Mouse (Mus musculus): ENCODE measurements around the gene Fam78b. TPM values are rescaled to one million over a fixed set of nuclear protein-coding genes. Genes with fewer than 3 reads are reported as not detected.

Fam78b gene
- total and polyA plus RNA-seq, 2 experiments from 2014 or later, result 11.7 to 24.5 TPM

GRCm38 (mm10) chr1:167070306-167070705 lies 69.1 kb downstream of the Fam78b start:
- no peaks in the 10 kb centered on the region for H3K4me1 ChIP-seq (ENCODE audit: insufficient read depth)
- H3K9me3 ChIP-seq (ENCODE audit: low read length), result no peaks in the 10 kb centered on the region
- 51% methylated on average over 6 of the region's 6 CpGs for WGBS
- H3K9ac ChIP-seq, result no peak overlapping the region
- no peak overlapping the region for H3K4me3 ChIP-seq (ENCODE audit: low read depth, low read length)
- no peak for DNase-seq
- ATAC-seq, result peak; percentile 17; the same call in 1 of the 2 replicates
- H3K27ac ChIP-seq (ENCODE audit: low read depth, low read length), result no peak overlapping the region
- no peak for TF ChIP-seq CTCF (IDR thresholded peaks at IDR 0.05; ENCODE audit: low read depth)
- no peaks in the 10 kb centered on the region for H3K27me3 ChIP-seq (ENCODE audit: insufficient read depth, low read length)
- H3K36me3 ChIP-seq (ENCODE audit: insufficient read depth), result no peaks in the 10 kb centered on the region
- no peak overlapping the region for H3K4me2 ChIP-seq (ENCODE audit: low read depth)

GRCm38 (mm10) chr1:167075726-167076125 lies 74.5 kb downstream of the Fam78b start:
- no peak for TF ChIP-seq CTCF (IDR thresholded peaks at IDR 0.05; ENCODE audit: low read depth)
- Histone ChIP-seq H3K4me3 (ENCODE audit: low read depth, low read length) (no peak overlapping the region), H3K9me3 (ENCODE audit: low read length) (no peaks in the 10 kb centered on the region), H3K4me1 (ENCODE audit: insufficient read depth) (no peaks in the 10 kb centered on the region), H3K36me3 (ENCODE audit: insufficient read depth) (peaks cover 7% of the 10 kb centered on the region; the same call in 1 of the 2 replicates), H3K27ac (ENCODE audit: low read depth, low read length) (no peak overlapping the region), H3K9ac (no peak overlapping the region), H3K27me3 (ENCODE audit: insufficient read depth, low read length) (no peaks in the 10 kb centered on the region), H3K4me2 (ENCODE audit: low read depth) (no peak overlapping the region)
- DNase-seq, result no peak
- 73% methylated on average over 8 of the region's 8 CpGs for WGBS
- ATAC-seq, result no peak

- Histone ChIP-seq H3K36me3 (ENCODE audit: insufficient read depth) (peaks cover 7% of the 10 kb centered on the region; the same call in 1 of the 2 replicates), H3K9ac (no peak overlapping the region), H3K27me3 (ENCODE audit: insufficient read depth, low read length) (no peaks in the 10 kb centered on the region), H3K9me3 (ENCODE audit: low read length) (no peaks in the 10 kb centered on the region), H3K4me1 (ENCODE audit: insufficient read depth) (peaks cover 7% of the 10 kb centered on the region; the same call in 1 of the 2 replicates), H3K4me3 (ENCODE audit: low read depth, low read length) (no peak overlapping the region), H3K4me2 (ENCODE audit: low read depth) (no peak overlapping the region), H3K27ac (ENCODE audit: low read depth, low read length) (no peak overlapping the region)
- 34% methylated on average over 5 of the region's 5 CpGs for WGBS
- no peak for ATAC-seq
- no peak for DNase-seq
- no peak for TF ChIP-seq CTCF (IDR thresholded peaks at IDR 0.05; ENCODE audit: low read depth)
Measured at GRCm38 (mm10) chr1:167079476-167079875, 78.3 kb downstream of the Fam78b start.

DNA sequence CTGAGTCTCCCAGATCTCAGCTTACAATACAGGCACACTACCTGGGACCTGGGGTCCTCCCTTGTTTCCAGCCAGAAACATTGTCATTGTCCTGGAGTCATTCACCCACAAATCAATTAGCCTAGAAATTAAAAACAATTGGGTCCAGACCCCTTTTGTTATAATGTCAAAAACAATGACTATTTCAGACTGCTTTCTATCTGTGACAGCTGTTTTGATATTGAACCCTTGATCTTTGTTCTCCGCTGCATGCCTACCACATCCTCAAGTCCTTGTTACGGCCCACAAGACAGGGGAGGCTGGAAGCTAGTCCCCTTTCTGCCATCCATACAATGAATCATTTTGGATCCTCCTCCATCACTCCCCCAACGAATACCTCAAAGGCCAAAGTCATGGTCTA lies 80.7 kb downstream of the Fam78b start:
- H3K27me3 ChIP-seq (ENCODE audit: insufficient read depth, low read length), result no peaks in the 10 kb centered on the region
- WGBS, result 55% methylated on average over 3 of the region's 3 CpGs
- H3K36me3 ChIP-seq (ENCODE audit: insufficient read depth), result peaks cover 7% of the 10 kb centered on the region; the same call in 1 of the 2 replicates
- H3K4me3 ChIP-seq (ENCODE audit: low read depth, low read length), result no peak overlapping the region
- no peaks in the 10 kb centered on the region for H3K9me3 ChIP-seq (ENCODE audit: low read length)
- peak overlapping the region; percentile 41; the same call in 1 of the 2 replicates for H3K27ac ChIP-seq (ENCODE audit: low read depth, low read length)
- no peak overlapping the region for H3K4me2 ChIP-seq (ENCODE audit: low read depth)
- no peak for TF ChIP-seq CTCF (IDR thresholded peaks at IDR 0.05; ENCODE audit: low read depth)
- peaks cover 7% of the 10 kb centered on the region; the same call in 1 of the 2 replicates for H3K4me1 ChIP-seq (ENCODE audit: insufficient read depth)
- H3K9ac ChIP-seq, result no peak overlapping the region
- ATAC-seq (no peak), DNase-seq (no peak)

- Histone ChIP-seq H3K4me3 (ENCODE audit: low read depth, low read length) (no peak overlapping the region), H3K4me2 (ENCODE audit: low read depth) (no peak overlapping the region), H3K9me3 (ENCODE audit: low read length) (no peaks in the 10 kb centered on the region), H3K9ac (no peak overlapping the region), H3K27me3 (ENCODE audit: insufficient read depth, low read length) (no peaks in the 10 kb centered on the region), H3K27ac (ENCODE audit: low read depth, low read length) (peak overlapping the region; percentile 62), H3K36me3 (ENCODE audit: insufficient read depth) (peaks cover 7% of the 10 kb centered on the region; the same call in 1 of the 2 replicates), H3K4me1 (ENCODE audit: insufficient read depth) (peaks cover 7% of the 10 kb centered on the region; the same call in 1 of the 2 replicates)
- WGBS, result 14% methylated on average over 4 of the region's 4 CpGs
- DNase-seq (peak; percentile 28), ATAC-seq (peak; percentile 65)
- TF ChIP-seq CTCF (IDR thresholded peaks at IDR 0.05; ENCODE audit: low read depth), result no peak
Measured at GRCm38 (mm10) chr1:167082506-167083100, 81.4 kb downstream of the Fam78b start.

DNA sequence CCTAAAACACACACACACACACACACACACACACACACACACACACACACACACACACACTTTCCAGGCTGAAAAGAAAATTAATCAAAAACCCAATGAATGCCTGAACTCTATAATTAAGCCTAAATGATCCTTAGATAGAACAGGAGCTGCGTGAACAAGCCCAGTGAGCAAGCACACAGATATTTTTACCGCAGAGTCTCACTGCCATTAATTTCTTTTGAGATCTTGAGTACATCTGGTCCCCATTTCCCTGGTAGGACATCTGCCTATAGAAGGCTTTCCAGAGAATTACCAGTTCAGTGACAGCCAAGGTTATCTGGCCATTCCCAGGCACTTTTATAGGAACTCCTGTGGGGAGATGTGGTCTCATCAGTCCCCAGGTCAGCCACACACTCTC lies 82.0 kb downstream of the Fam78b start:
- Histone ChIP-seq H3K4me1 (ENCODE audit: insufficient read depth) (peaks cover 7% of the 10 kb centered on the region; the same call in 1 of the 2 replicates), H3K27ac (ENCODE audit: low read depth, low read length) (no peak overlapping the region), H3K36me3 (ENCODE audit: insufficient read depth) (peaks cover 7% of the 10 kb centered on the region), H3K27me3 (ENCODE audit: insufficient read depth, low read length) (no peaks in the 10 kb centered on the region), H3K4me3 (ENCODE audit: low read depth, low read length) (no peak overlapping the region), H3K9ac (no peak overlapping the region), H3K4me2 (ENCODE audit: low read depth) (no peak overlapping the region), H3K9me3 (ENCODE audit: low read length) (no peaks in the 10 kb centered on the region)
- no peak for TF ChIP-seq CTCF (IDR thresholded peaks at IDR 0.05; ENCODE audit: low read depth)
- DNase-seq (no peak), ATAC-seq (peak; percentile 39; the same call in 1 of the 2 replicates)
- WGBS, result 22% methylated on average over 2 of the region's 2 CpGs

DNA sequence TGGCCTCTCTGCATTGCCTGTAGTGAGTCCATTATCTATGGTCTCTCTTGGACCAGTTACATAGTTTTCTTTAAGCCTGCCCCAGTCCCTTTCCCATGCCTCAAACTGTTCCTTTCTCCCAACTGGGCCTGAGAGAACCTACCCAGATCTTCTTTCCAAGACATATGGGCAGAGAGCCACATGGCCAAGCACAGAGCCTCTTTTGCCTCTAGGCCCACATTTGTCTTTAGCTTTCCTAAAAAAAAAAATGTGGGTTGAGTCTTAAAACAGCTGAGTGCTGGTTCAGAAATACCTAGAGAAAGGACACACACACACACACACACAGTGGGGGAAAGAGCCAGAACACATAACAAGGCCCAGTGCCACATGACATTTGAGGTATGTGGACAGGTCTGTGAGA lies 83.1 kb downstream of the Fam78b start:
- H3K36me3 ChIP-seq (ENCODE audit: insufficient read depth), result peaks cover 5% of the 10 kb centered on the region
- H3K27me3 ChIP-seq (ENCODE audit: insufficient read depth, low read length), result no peaks in the 10 kb centered on the region
- no peak overlapping the region for H3K4me2 ChIP-seq (ENCODE audit: low read depth)
- no peak overlapping the region for H3K9ac ChIP-seq
- no peaks in the 10 kb centered on the region for H3K9me3 ChIP-seq (ENCODE audit: low read length)
- ATAC-seq (no peak), DNase-seq (no peak)
- TF ChIP-seq CTCF (IDR thresholded peaks at IDR 0.05; ENCODE audit: low read depth), result no peak
- no peak overlapping the region for H3K27ac ChIP-seq (ENCODE audit: low read depth, low read length)
- H3K4me1 ChIP-seq (ENCODE audit: insufficient read depth), result peaks cover 7% of the 10 kb centered on the region; the same call in 1 of the 2 replicates
- no peak overlapping the region for H3K4me3 ChIP-seq (ENCODE audit: low read depth, low read length)
